Mouse (Mus musculus) small intestine, adult 2 months (tissue): ENCODE measurements around the gene Cd209f.
"Not testable (repeated sequence)": the region's sequence is repeated elsewhere in the genome, so short reads cannot be mapped to it uniquely, and the experiment has no call there.

ENCODE experiments used
- CTCF ChIP-seq: fragments of 200-500 bp; IDR thresholded peaks from 2 replicates; pipeline ENCODE4 v1.5.1; 2012; ENCODE audit warnings: low read depth, mild to moderate bottlenecking, control low read depth, inconsistent platforms, low read length, moderate library complexity, mixed read lengths; ENCODE audit not compliant: insufficient replicate concordance, insufficient read length; ENCODE audit errors: extremely low read depth
- POLR2A ChIP-seq: fragments of 200-500 bp; IDR thresholded peaks from 2 replicates; pipeline ENCODE4 v1.6.1; 2012; ENCODE audit warnings: low read depth, mild to moderate bottlenecking, control low read depth, inconsistent platforms, low read length, moderate library complexity

DNA sequence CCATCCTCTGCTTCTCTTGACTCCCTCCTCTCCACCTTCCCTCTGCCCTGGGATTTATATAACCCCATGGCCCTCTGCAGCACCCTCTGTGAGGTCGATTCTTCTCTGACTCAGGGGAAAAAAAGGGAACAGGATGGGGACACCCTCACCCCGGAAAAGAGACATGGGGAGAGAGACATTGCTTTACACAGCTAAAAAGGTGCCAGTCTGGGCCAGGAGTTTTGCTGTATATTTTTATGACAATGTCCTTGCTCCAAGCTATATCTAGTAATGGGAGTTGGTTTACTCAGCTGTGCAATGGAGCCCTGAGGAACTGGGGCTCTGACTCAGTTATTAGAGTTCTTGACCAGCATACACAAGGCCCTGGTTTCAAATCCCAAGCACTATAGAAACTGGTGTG, at the start of gene Cd209f:
- TF ChIP-seq CTCF, POLR2A: not testable (repeated sequence)
